Mouse (Mus musculus) activated CD4-positive, CD25-positive, alpha-beta regulatory T cell, adult 4 months (primary cell): ENCODE measurements around the gene Nkx6-2. TPM values are rescaled to one million over a fixed set of nuclear protein-coding genes. Genes with fewer than 3 reads are reported as not detected.

Source experiments
- polyA plus RNA-seq, 2 experiments: library from polyadenylated mRNA; unstranded; fragments of 100-300 nt; shearing (Covaris generic); gene quantifications; one replicate each; pipeline ENCODE4 v1.2.1; 2017

Nkx6-2 gene
- polyA plus RNA-seq, 2 experiments from 2014 or later = not detected

Other genes with a start within 250 kb of the Nkx6-2 start
- 1 to 10 TPM; 4.8 to 6.5 TPM for gene Inpp5a, start 193.7 kb downstream of the Nkx6-2 start, polyA plus RNA-seq
- gene Cfap46, start 101.0 kb upstream of the Nkx6-2 start, polyA plus RNA-seq = not detected